Mouse (Mus musculus): ENCODE data around the gene Slk.
A peak's percentile ranks its signal among the peaks of the same experiment; 100 is the strongest.

The Slk gene

GRCm38 (mm10) chr19:47579225-47579787, at the start of gene Slk:
Gene Slk (plus strand): TSS chr19:47579678.
- DNase-seq (ENCODE audit: low spot score in 2 of 2), result peak; percentile 64 to 79

GRCm38 (mm10) chr19:47531309-47531708, 48.2 kb upstream of the Slk start:
- DNase-seq (ENCODE audit: low spot score in 2 of 2), result no peak

GRCm38 (mm10) chr19:47532449-47532848, 47.0 kb upstream of the Slk start:
- DNase-seq (ENCODE audit: low spot score in 2 of 2), result no peak

GRCm38 (mm10) chr19:47534131-47534530, 45.3 kb upstream of the Slk start:
- no peak for DNase-seq (ENCODE audit: low spot score in 2 of 2)

- peak; percentile 94 to 96 for DNase-seq (ENCODE audit: low spot score in 2 of 2)
These were observed 42.8 kb upstream of the Slk start for GRCm38 (mm10) chr19:47536521-47537299.

GRCm38 (mm10) chr19:47537300-47537792, 42.1 kb upstream of the Slk start, which contains the start of gene Stn1:
Gene Stn1 (minus strand): TSS chr19:47537507.
- DNase-seq (ENCODE audit: low spot score in 2 of 2), result no peak

GRCm38 (mm10) chr19:47537879-47538278, 41.6 kb upstream of the Slk start:
- DNase-seq (ENCODE audit: low spot score in 2 of 2), result no peak

GRCm38 (mm10) chr19:47538801-47539200, 40.7 kb upstream of the Slk start:
- DNase-seq (ENCODE audit: low spot score in 2 of 2), result no peak

GRCm38 (mm10) chr19:47542441-47542840, 37.0 kb upstream of the Slk start:
- peak in 1 of 2 experiments; percentile 47 for DNase-seq (ENCODE audit: low spot score in 2 of 2)

- DNase-seq (ENCODE audit: low spot score in 2 of 2), result no peak
These were observed 34.4 kb upstream of the Slk start for GRCm38 (mm10) chr19:47545055-47545454.

GRCm38 (mm10) chr19:47545528-47545927, 34.0 kb upstream of the Slk start:
- peak in 1 of 2 experiments; percentile 18 for DNase-seq (ENCODE audit: low spot score in 2 of 2)

GRCm38 (mm10) chr19:47548432-47549076, 30.9 kb upstream of the Slk start:
- no peak for DNase-seq (ENCODE audit: low spot score in 2 of 2)

- no peak for DNase-seq (ENCODE audit: low spot score in 2 of 2)
These were observed 30.3 kb upstream of the Slk start for GRCm38 (mm10) chr19:47549174-47549573.

- DNase-seq (ENCODE audit: low spot score in 2 of 2), result no peak
These were observed 29.9 kb upstream of the Slk start for GRCm38 (mm10) chr19:47549584-47549983.

GRCm38 (mm10) chr19:47559145-47559544, 20.3 kb upstream of the Slk start:
- no peak for DNase-seq (ENCODE audit: low spot score in 2 of 2)

GRCm38 (mm10) chr19:47559751-47560512, 19.5 kb upstream of the Slk start:
- DNase-seq (ENCODE audit: low spot score in 2 of 2), result no peak

- DNase-seq (ENCODE audit: low spot score in 2 of 2), result no peak
These were observed 18.8 kb upstream of the Slk start for GRCm38 (mm10) chr19:47560544-47561161.

GRCm38 (mm10) chr19:47561996-47562441, 17.5 kb upstream of the Slk start:
- no peak for DNase-seq (ENCODE audit: low spot score in 2 of 2)

- DNase-seq (ENCODE audit: low spot score in 2 of 2), result no peak
These were observed 15.8 kb upstream of the Slk start for GRCm38 (mm10) chr19:47563715-47564114.

- no peak for DNase-seq (ENCODE audit: low spot score in 2 of 2)
These were observed 14.3 kb upstream of the Slk start for GRCm38 (mm10) chr19:47565031-47565654.

GRCm38 (mm10) chr19:47565994-47566393, 13.5 kb upstream of the Slk start:
- DNase-seq (ENCODE audit: low spot score in 2 of 2), result no peak

Measured in frontal cortex, postnatal 10 days (tissue).